Mouse (Mus musculus) myocyte (in vitro differentiated cells): Measurements from ENCODE around the gene Hspa8. TPM values are rescaled to one million over a fixed set of nuclear protein-coding genes. Genes with fewer than 3 reads are reported as not detected.

Experiments
- H3K27me3 ChIP-seq: one replicate; pipeline ENCODE4 v1.6.1; 2011; ENCODE audit not compliant: control insufficient read depth, insufficient read depth, insufficient read length
- H3K36me3 ChIP-seq: one replicate; pipeline ENCODE4 v1.6.1; 2011; ENCODE audit not compliant: control insufficient read depth, insufficient read depth
- H3K4me2 ChIP-seq: one replicate; pipeline ENCODE4 v1.6.1; 2011; ENCODE audit warnings: low read depth, control low read depth
- H3K4me3 ChIP-seq: one replicate; pipeline ENCODE4 v1.5.1; 2011; ENCODE audit warnings: mild to moderate bottlenecking, control low read depth, moderate library complexity
- H3K79me2 ChIP-seq: one replicate; pipeline ENCODE4 v1.6.1; 2011; ENCODE audit not compliant: control insufficient read depth, insufficient read depth
- H3ac ChIP-seq: one replicate; pipeline ENCODE4 v1.6.1; 2011; ENCODE audit not compliant: control insufficient read depth, insufficient read length
- CEBPB ChIP-seq: IDR thresholded peaks from 2 replicates; pipeline ENCODE4 v1.6.1; 2011; ENCODE audit warnings: mild to moderate bottlenecking, moderate library complexity; ENCODE audit not compliant: poor library complexity, insufficient read depth, severe bottlenecking
- E2F4 ChIP-seq: IDR thresholded peaks from one replicate; pipeline ENCODE4 v1.6.1; 2011; ENCODE audit warnings: mild to moderate bottlenecking, control low read depth, moderate library complexity; ENCODE audit not compliant: insufficient read depth
- MAX ChIP-seq: IDR thresholded peaks from one replicate; pipeline ENCODE4 v1.6.1; 2011; ENCODE audit warnings: low read depth, mild to moderate bottlenecking, control low read depth
- MYOD1 ChIP-seq, 3 experiments: IDR thresholded peaks; one replicate each; pipeline ENCODE4 v1.6.1; 2011; ENCODE audit warnings: control low read depth in 2 of 3, low read depth in 2 of 3, mild to moderate bottlenecking in 2 of 3, moderate library complexity in 1 of 3; ENCODE audit not compliant: insufficient read length in 2 of 3, control insufficient read depth in 1 of 3
- MYOG ChIP-seq, 3 experiments: IDR thresholded peaks; one replicate each; pipeline ENCODE4 v1.6.1; 2011; ENCODE audit warnings: control low read depth in 2 of 3, low read depth in 2 of 3, mild to moderate bottlenecking in 2 of 3; ENCODE audit not compliant: insufficient read length in 2 of 3, control insufficient read depth in 1 of 3, insufficient read depth in 1 of 3
- POLR2A ChIP-seq: IDR thresholded peaks from one replicate; pipeline ENCODE4 v1.6.1; 2011; ENCODE audit warnings: low read depth, mild to moderate bottlenecking, control low read depth, moderate library complexity; ENCODE audit not compliant: insufficient read length
- POLR2AphosphoS2 ChIP-seq: IDR thresholded peaks from one replicate; pipeline ENCODE4 v1.6.1; 2011; ENCODE audit warnings: low read depth, control low read depth; ENCODE audit not compliant: insufficient read length
- REST ChIP-seq: IDR thresholded peaks from one replicate; pipeline ENCODE4 v1.6.1; 2011; ENCODE audit warnings: mild to moderate bottlenecking, control low read depth, moderate library complexity; ENCODE audit not compliant: insufficient read depth, insufficient read length
- SRF ChIP-seq: IDR thresholded peaks from one replicate; pipeline ENCODE4 v1.6.1; 2011; ENCODE audit warnings: low read depth; ENCODE audit not compliant: control insufficient read depth, insufficient read length
- TCF12 ChIP-seq: IDR thresholded peaks from one replicate; pipeline ENCODE4 v1.6.1; 2011; ENCODE audit warnings: mild to moderate bottlenecking, control low read depth; ENCODE audit not compliant: poor library complexity, insufficient read depth, severe bottlenecking
- TCF3 ChIP-seq: IDR thresholded peaks from one replicate; pipeline ENCODE4 v1.6.1; 2011; ENCODE audit warnings: low read depth, control low read depth; ENCODE audit not compliant: insufficient read length
- USF1 ChIP-seq: IDR thresholded peaks from one replicate; pipeline ENCODE4 v1.6.1; 2011; ENCODE audit warnings: low read depth, mild to moderate bottlenecking, control low read depth, moderate library complexity
- polyA plus RNA-seq: library from polyadenylated mRNA; unstranded; fragments of >200 nt; fragmentation: generic; extraction: Trizol; gene quantifications from one replicate; pipeline ENCODE4 v1.2.1, GENCODE M21; 2012; ENCODE audit warnings: missing spikeins

Hspa8 gene
- polyA plus RNA-seq, 1 experiment = 797 TPM

DNA sequence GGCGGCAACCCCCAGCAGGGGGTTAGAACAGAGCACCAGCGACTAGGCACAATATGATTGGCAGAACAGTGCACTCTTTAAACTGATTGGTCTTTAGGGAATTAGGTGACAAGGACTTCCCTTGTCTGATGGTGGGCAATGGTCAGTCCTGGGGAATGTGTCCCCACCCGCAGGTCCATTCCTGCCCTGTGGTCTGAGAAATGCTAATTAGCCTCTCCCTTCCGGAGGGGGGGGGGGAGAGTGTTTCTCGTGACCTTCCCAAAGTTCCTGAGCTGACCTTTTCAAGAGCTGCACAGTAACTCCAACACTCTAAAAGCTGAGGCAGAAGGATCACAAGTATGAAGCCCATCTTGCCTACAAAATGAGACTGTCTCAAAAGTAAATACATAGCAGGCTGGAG, 6.5 kb upstream of the Hspa8 start:
- H3K36me3 ChIP-seq = no peaks in the 10 kb centered on the region
- no peak overlapping the region for H3K4me3 ChIP-seq
- H3K79me2 ChIP-seq = no peaks in the 10 kb centered on the region
- TF ChIP-seq MYOG (IDR thresholded peaks at IDR 0.05; ENCODE audit: control insufficient read depth in 1 of 3, insufficient read depth in 1 of 3, insufficient read length in 2 of 3, low read depth in 2 of 3) = no peak
- no peak for TF ChIP-seq CEBPB
- TF ChIP-seq POLR2A = no peak
- TF ChIP-seq E2F4 = no peak
- no peak for TF ChIP-seq TCF3
- TF ChIP-seq POLR2AphosphoS2 = no peak
- TF ChIP-seq REST = no peak
- TF ChIP-seq USF1 = no peak
- TF ChIP-seq MAX = no peak
- no peak for TF ChIP-seq SRF
- no peak for TF ChIP-seq TCF12
- TF ChIP-seq MYOD1 (IDR thresholded peaks at IDR 0.05; ENCODE audit: control insufficient read depth in 1 of 3, insufficient read length in 2 of 3, low read depth in 2 of 3) = no peak
- H3K27me3 ChIP-seq = no peaks in the 10 kb centered on the region
- H3K4me2 ChIP-seq = peak overlapping the region; percentile 12
- H3ac ChIP-seq = no peak overlapping the region

- no peak overlapping the region for H3K4me2 ChIP-seq
- no peak for TF ChIP-seq POLR2A
- TF ChIP-seq REST = no peak
- TF ChIP-seq CEBPB = no peak
- TF ChIP-seq POLR2AphosphoS2 = no peak
- no peak for TF ChIP-seq SRF
- TF ChIP-seq USF1 = no peak
- no peak for TF ChIP-seq TCF3
- TF ChIP-seq MYOD1 (IDR thresholded peaks at IDR 0.05; ENCODE audit: control insufficient read depth in 1 of 3, insufficient read length in 2 of 3, low read depth in 2 of 3) = no peak
- TF ChIP-seq E2F4 = no peak
- no peak for TF ChIP-seq TCF12
- no peak for TF ChIP-seq MAX
- TF ChIP-seq MYOG (IDR thresholded peaks at IDR 0.05; ENCODE audit: control insufficient read depth in 1 of 3, insufficient read depth in 1 of 3, insufficient read length in 2 of 3, low read depth in 2 of 3) = no peak
- no peaks in the 10 kb centered on the region for H3K27me3 ChIP-seq
These were observed 5.9 kb upstream of the Hspa8 start for GRCm38 (mm10) chr9:40794926-40795325.

DNA sequence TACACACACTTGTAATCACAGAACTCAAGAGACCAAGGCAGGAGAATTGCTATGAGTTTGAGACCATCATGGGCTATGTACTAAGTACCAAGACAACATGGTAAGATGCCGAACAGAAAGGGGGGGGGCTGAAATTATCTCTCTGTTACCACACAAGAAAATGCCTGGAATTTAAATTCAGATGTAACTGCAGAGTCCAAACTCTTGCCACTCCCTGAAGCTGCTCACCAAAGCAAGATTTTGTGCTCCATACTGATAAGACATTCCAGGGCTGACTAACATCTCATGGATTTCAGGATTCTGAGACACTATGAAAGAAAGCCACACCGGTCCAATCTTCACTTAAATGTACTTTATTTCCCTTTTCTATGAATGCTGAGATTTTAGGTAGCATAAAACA, 5.2 kb upstream of the Hspa8 start:
- H3K79me2 ChIP-seq = no peaks in the 10 kb centered on the region
- no peak overlapping the region for H3K4me3 ChIP-seq
- TF ChIP-seq E2F4 (no peak), REST (no peak), POLR2A (no peak), CEBPB (no peak), MAX (no peak)
- H3K36me3 ChIP-seq = no peaks in the 10 kb centered on the region
- no peak overlapping the region for H3ac ChIP-seq
- H3K27me3 ChIP-seq = no peaks in the 10 kb centered on the region
- no peak overlapping the region for H3K4me2 ChIP-seq

More at GRCm38 (mm10) chr9:40794926-40795325, 5.9 kb upstream of the Hspa8 start:
- Histone ChIP-seq H3K36me3 (no peaks in the 10 kb centered on the region), H3K4me3 (no peak overlapping the region), H3K79me2 (no peaks in the 10 kb centered on the region), H3ac (no peak overlapping the region)

- H3K4me2 ChIP-seq = no peak overlapping the region
- no peaks in the 10 kb centered on the region for H3K79me2 ChIP-seq
- no peaks in the 10 kb centered on the region for H3K36me3 ChIP-seq
- H3ac ChIP-seq = no peak overlapping the region
- TF ChIP-seq SRF (no peak), MYOD1 (IDR thresholded peaks at IDR 0.05; ENCODE audit: control insufficient read depth in 1 of 3, insufficient read length in 2 of 3, low read depth in 2 of 3) (no peak), MYOG (IDR thresholded peaks at IDR 0.05; ENCODE audit: control insufficient read depth in 1 of 3, insufficient read depth in 1 of 3, insufficient read length in 2 of 3, low read depth in 2 of 3) (no peak)
- H3K27me3 ChIP-seq = no peaks in the 10 kb centered on the region
- H3K4me3 ChIP-seq = no peak overlapping the region
These were observed 4.7 kb upstream of the Hspa8 start for GRCm38 (mm10) chr9:40796054-40796453.

DNA sequence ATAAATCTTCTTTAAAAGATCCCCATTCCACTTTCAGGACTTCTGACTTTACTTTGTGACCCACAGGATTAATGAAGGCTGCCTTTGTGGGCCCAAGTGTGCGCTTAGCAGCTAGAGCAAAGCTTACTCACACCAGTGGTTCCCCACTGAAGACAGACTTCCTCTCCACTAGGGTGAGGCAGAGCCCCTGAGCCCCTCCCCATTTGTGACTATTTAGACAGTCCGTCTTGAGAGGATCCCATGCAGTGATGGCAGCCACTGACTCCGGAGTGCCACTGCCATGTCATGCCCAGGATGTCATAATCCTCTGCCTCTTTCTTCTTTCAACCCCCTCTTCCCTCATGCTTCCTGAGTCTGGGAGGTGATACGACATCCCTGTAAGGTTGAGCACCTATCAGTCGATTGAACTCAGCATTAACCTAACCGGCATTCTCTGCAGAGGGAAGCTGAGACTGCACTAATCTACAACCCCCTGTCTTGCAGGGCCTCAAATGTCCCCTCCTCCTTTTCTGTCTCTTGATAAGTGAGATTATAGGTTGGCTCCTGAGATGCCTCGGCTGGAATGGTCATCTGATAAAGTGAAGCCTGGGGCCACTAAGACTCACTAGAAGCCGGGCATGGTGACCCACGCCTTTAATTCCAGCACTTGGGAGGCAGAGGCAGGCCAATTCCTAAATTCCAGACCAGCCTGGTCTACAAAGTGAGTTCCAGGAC, 2.4 kb upstream of the Hspa8 start:
- no peak overlapping the region for H3ac ChIP-seq
- H3K27me3 ChIP-seq = no peaks in the 10 kb centered on the region
- peak overlapping the region; percentile 92 for H3K4me2 ChIP-seq
- no peak overlapping the region for H3K4me3 ChIP-seq
- H3K79me2 ChIP-seq = peaks cover 14% of the 10 kb centered on the region
- H3K36me3 ChIP-seq = peaks cover 9% of the 10 kb centered on the region
- no peak for TF ChIP-seq MYOG (IDR thresholded peaks at IDR 0.05; ENCODE audit: control insufficient read depth in 1 of 3, insufficient read depth in 1 of 3, insufficient read length in 2 of 3, low read depth in 2 of 3)
